Mouse (Mus musculus): ENCODE results near the gene Sez6l. TPM values are rescaled to one million over a fixed set of nuclear protein-coding genes. Genes with fewer than 3 reads are reported as not detected.

Sez6l gene
- total RNA-seq, 4 experiments from 2014 or later, result 5.5 to 10.8 (median 7.5) TPM

GRCm38 (mm10) chr5:112533312-112534075, 43.5 kb downstream of the Sez6l start:
- no peak for DNase-seq

- no peak for DNase-seq
Measured at GRCm38 (mm10) chr5:112532894-112533293, 44.1 kb downstream of the Sez6l start.

- no peak for DNase-seq
Measured at GRCm38 (mm10) chr5:112532210-112532609, 44.8 kb downstream of the Sez6l start.

GRCm38 (mm10) chr5:112531111-112531510, 45.9 kb downstream of the Sez6l start:
- no peak for DNase-seq

GRCm38 (mm10) chr5:112526936-112527335, 50.0 kb downstream of the Sez6l start:
- no peak for DNase-seq

GRCm38 (mm10) chr5:112526435-112526834, 50.5 kb downstream of the Sez6l start:
- DNase-seq, result no peak

- DNase-seq, result no peak
Measured at GRCm38 (mm10) chr5:112525980-112526379, 51.0 kb downstream of the Sez6l start.

- DNase-seq, result no peak
Measured at GRCm38 (mm10) chr5:112525271-112525670, 51.7 kb downstream of the Sez6l start.

- no peak for DNase-seq
Measured at GRCm38 (mm10) chr5:112523796-112524195, 53.2 kb downstream of the Sez6l start.

GRCm38 (mm10) chr5:112523331-112523730, 53.7 kb downstream of the Sez6l start:
- DNase-seq, result no peak

- no peak for DNase-seq
Measured at GRCm38 (mm10) chr5:112521703-112522527, 55.1 kb downstream of the Sez6l start.

- DNase-seq, result no peak
Measured at GRCm38 (mm10) chr5:112520826-112521702, 55.9 kb downstream of the Sez6l start.

GRCm38 (mm10) chr5:112518773-112519172, 58.2 kb downstream of the Sez6l start:
- DNase-seq, result no peak

GRCm38 (mm10) chr5:112517454-112517853, 59.5 kb downstream of the Sez6l start:
- no peak for DNase-seq

- DNase-seq, result no peak
Measured at GRCm38 (mm10) chr5:112516527-112516926, 60.5 kb downstream of the Sez6l start.

- DNase-seq, result no peak
Measured at GRCm38 (mm10) chr5:112510351-112510750, 66.6 kb downstream of the Sez6l start.

- DNase-seq, result no peak
Measured at GRCm38 (mm10) chr5:112509916-112510315, 67.1 kb downstream of the Sez6l start.

- DNase-seq, result no peak
Measured at GRCm38 (mm10) chr5:112505595-112505994, 71.4 kb downstream of the Sez6l start.

- no peak for DNase-seq
Measured at GRCm38 (mm10) chr5:112501384-112501783, 75.6 kb downstream of the Sez6l start.

- DNase-seq, result no peak
Measured at GRCm38 (mm10) chr5:112499918-112500682, 76.9 kb downstream of the Sez6l start.

Measured in adrenal gland, adult 8-10 months (tissue).